Mouse (Mus musculus): ENCODE data around the gene Ptprd. TPM values are rescaled to one million over a fixed set of nuclear protein-coding genes. Genes with fewer than 3 reads are reported as not detected.
A peak's percentile ranks its signal among the peaks of the same experiment; 100 is the strongest.

Ptprd gene
- polyA plus RNA-seq, 1 experiment from 2014 or later = 161 TPM

GRCm38 (mm10) chr4:76385818-76386217 is 1825.9 kb downstream of the Ptprd start:
- H3K27ac ChIP-seq (ENCODE audit: low read length) = no peak overlapping the region
- WGBS = 83% methylated on average over 5 of the region's 5 CpGs
- no peaks in the 10 kb centered on the region for H3K27me3 ChIP-seq (replicated peaks; ENCODE audit: control insufficient read depth, insufficient read depth, low read length)
- H3K4me2 ChIP-seq (ENCODE audit: low read length) = no peak overlapping the region
- H3K9ac ChIP-seq (replicated peaks; ENCODE audit: low read depth, low read length) = no peak overlapping the region
- ATAC-seq = no peak
- no peaks in the 10 kb centered on the region; the same call in 1 of the 2 replicates for H3K9me3 ChIP-seq (ENCODE audit: control insufficient read depth, low read length)
- no peak overlapping the region for H3K4me3 ChIP-seq (replicated peaks; ENCODE audit: low read length)
- no peaks in the 10 kb centered on the region; the same call in 1 of the 2 replicates for H3K4me1 ChIP-seq (replicated peaks; ENCODE audit: control insufficient read depth, insufficient read depth, low read length)
- H3K36me3 ChIP-seq (ENCODE audit: control insufficient read depth, insufficient read depth) = no peaks in the 10 kb centered on the region

GRCm38 (mm10) chr4:76380312-76380917 is 1831.3 kb downstream of the Ptprd start:
- no peaks in the 10 kb centered on the region for H3K27me3 ChIP-seq (replicated peaks; ENCODE audit: control insufficient read depth, insufficient read depth, low read length)
- H3K4me1 ChIP-seq (replicated peaks; ENCODE audit: control insufficient read depth, insufficient read depth, low read length) = peaks cover 9% of the 10 kb centered on the region
- H3K36me3 ChIP-seq (ENCODE audit: control insufficient read depth, insufficient read depth) = no peaks in the 10 kb centered on the region
- H3K9ac ChIP-seq (replicated peaks; ENCODE audit: low read depth, low read length) = no peak overlapping the region
- H3K4me3 ChIP-seq (replicated peaks; ENCODE audit: low read length) = no peak overlapping the region
- H3K27ac ChIP-seq (ENCODE audit: low read length) = 0 out of 2 replicates have a peak overlapping the region, but pooled peaks have one; percentile 18
- 67% methylated on average over 6 of the region's 6 CpGs for WGBS
- peak; percentile 80 for ATAC-seq
- H3K4me2 ChIP-seq (ENCODE audit: low read length) = no peak overlapping the region
- H3K9me3 ChIP-seq (ENCODE audit: control insufficient read depth, low read length) = no peaks in the 10 kb centered on the region; the same call in 1 of the 2 replicates

DNA sequence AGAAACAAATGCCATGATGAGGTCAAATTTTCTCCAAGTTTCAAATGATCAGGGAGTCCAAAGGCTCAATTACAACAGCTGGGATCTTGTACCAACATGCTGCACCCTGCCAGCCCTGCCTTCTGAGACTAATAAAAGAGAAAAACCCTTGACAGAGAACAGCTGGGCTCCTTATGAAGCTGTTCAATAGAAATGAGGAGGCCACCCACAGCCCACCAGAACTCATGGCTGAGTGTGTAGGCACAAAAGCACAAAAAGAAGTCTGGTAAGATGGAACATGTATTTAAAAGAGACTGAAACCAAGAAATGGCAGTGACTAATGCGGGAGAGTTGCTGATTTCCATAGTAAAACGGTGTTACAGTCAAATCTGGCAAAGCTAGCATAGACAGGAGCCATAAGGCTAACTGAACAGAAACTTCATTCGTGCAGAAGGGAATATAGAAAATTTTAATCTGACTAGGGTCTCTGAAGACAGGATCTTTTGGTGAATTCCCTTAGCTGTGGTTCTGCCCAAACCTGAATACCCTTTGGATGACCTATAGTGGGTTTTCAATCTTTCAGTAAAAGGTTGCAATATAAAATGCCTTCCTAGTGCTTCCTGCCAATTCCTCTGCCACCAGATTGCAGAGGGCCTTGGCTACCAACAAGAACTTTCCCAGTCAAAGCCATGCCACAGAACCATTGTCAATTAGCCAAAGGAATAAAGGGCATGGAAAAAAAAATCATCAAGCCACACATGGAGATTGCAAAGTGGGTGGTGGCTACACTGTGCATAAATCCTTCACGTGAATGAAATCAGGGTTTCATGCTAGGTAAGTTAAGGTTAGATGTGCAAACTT is 1841.5 kb downstream of the Ptprd start:
- Histone ChIP-seq H3K27ac (ENCODE audit: low read length) (0 out of 2 replicates have a peak overlapping the region, but pooled peaks have one; percentile 3), H3K9me3 (ENCODE audit: control insufficient read depth, low read length) (no peaks in the 10 kb centered on the region), H3K4me1 (replicated peaks; ENCODE audit: control insufficient read depth, insufficient read depth, low read length) (peaks cover 16% of the 10 kb centered on the region), H3K36me3 (ENCODE audit: control insufficient read depth, insufficient read depth) (no peaks in the 10 kb centered on the region), H3K9ac (replicated peaks; ENCODE audit: low read depth, low read length) (no peak overlapping the region), H3K4me3 (replicated peaks; ENCODE audit: low read length) (no peak overlapping the region), H3K27me3 (replicated peaks; ENCODE audit: control insufficient read depth, insufficient read depth, low read length) (no peaks in the 10 kb centered on the region), H3K4me2 (ENCODE audit: low read length) (no peak overlapping the region)
- ATAC-seq = peak; percentile 91
- 12% methylated on average over 4 of the region's 4 CpGs for whole genome bisulfite sequencing

GRCm38 (mm10) chr4:76369101-76369500 is 1842.7 kb downstream of the Ptprd start:
- 70% methylated on average over 3 of the region's 3 CpGs for WGBS
- no peak for ATAC-seq
- H3K4me1 ChIP-seq (replicated peaks; ENCODE audit: control insufficient read depth, insufficient read depth, low read length) = peaks cover 16% of the 10 kb centered on the region

GRCm38 (mm10) chr4:76368291-76368690 is 1843.5 kb downstream of the Ptprd start:
- H3K4me1 ChIP-seq (replicated peaks; ENCODE audit: control insufficient read depth, insufficient read depth, low read length) = peaks cover 16% of the 10 kb centered on the region

More at GRCm38 (mm10) chr4:76369101-76369500, 1842.7 kb downstream of the Ptprd start:
- no peaks in the 10 kb centered on the region for H3K36me3 ChIP-seq (ENCODE audit: control insufficient read depth, insufficient read depth)
- no peak overlapping the region for H3K4me3 ChIP-seq (replicated peaks; ENCODE audit: low read length)
- no peaks in the 10 kb centered on the region for H3K9me3 ChIP-seq (ENCODE audit: control insufficient read depth, low read length)
- H3K9ac ChIP-seq (replicated peaks; ENCODE audit: low read depth, low read length) = no peak overlapping the region
- no peaks in the 10 kb centered on the region for H3K27me3 ChIP-seq (replicated peaks; ENCODE audit: control insufficient read depth, insufficient read depth, low read length)
- H3K4me2 ChIP-seq (ENCODE audit: low read length) = no peak overlapping the region
- H3K27ac ChIP-seq (ENCODE audit: low read length) = no peak overlapping the region

DNA sequence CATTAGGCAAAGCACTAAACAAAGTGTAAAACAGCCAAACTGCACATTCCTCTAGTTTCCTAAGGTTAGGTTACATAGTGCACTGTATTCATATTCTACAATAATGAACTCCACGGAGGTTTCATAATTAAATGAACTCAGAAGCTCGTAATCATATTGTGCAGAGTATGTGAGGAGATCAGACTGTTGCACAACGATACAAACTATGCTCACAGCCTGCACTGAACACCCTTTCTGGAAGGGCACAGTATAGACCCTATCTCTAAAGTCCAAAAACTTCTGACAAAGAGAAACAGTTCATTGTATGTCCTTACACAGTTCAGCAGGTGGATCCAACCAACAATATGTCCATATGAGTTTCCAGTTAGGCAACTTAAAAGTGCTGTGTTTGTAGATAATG is 1844.5 kb downstream of the Ptprd start:
- no peak overlapping the region for H3K4me2 ChIP-seq (ENCODE audit: low read length)
- no peaks in the 10 kb centered on the region for H3K36me3 ChIP-seq (ENCODE audit: control insufficient read depth, insufficient read depth)
- H3K9ac ChIP-seq (replicated peaks; ENCODE audit: low read depth, low read length) = no peak overlapping the region
- peaks cover 16% of the 10 kb centered on the region for H3K4me1 ChIP-seq (replicated peaks; ENCODE audit: control insufficient read depth, insufficient read depth, low read length)
- no peak for ATAC-seq
- no peak overlapping the region for H3K4me3 ChIP-seq (replicated peaks; ENCODE audit: low read length)
- WGBS = 74% methylated on average over 3 of the region's 3 CpGs
- H3K27me3 ChIP-seq (replicated peaks; ENCODE audit: control insufficient read depth, insufficient read depth, low read length) = no peaks in the 10 kb centered on the region
- no peak overlapping the region for H3K27ac ChIP-seq (ENCODE audit: low read length)
- no peaks in the 10 kb centered on the region for H3K9me3 ChIP-seq (ENCODE audit: control insufficient read depth, low read length)

More at GRCm38 (mm10) chr4:76368291-76368690, 1843.5 kb downstream of the Ptprd start:
- Histone ChIP-seq H3K4me2 (ENCODE audit: low read length) (no peak overlapping the region), H3K4me3 (replicated peaks; ENCODE audit: low read length) (no peak overlapping the region), H3K27ac (ENCODE audit: low read length) (no peak overlapping the region), H3K36me3 (ENCODE audit: control insufficient read depth, insufficient read depth) (no peaks in the 10 kb centered on the region), H3K27me3 (replicated peaks; ENCODE audit: control insufficient read depth, insufficient read depth, low read length) (no peaks in the 10 kb centered on the region), H3K9ac (replicated peaks; ENCODE audit: low read depth, low read length) (no peak overlapping the region), H3K9me3 (ENCODE audit: control insufficient read depth, low read length) (no peaks in the 10 kb centered on the region)
- 87% methylated on average over 2 of the region's 2 CpGs for whole genome bisulfite sequencing
- no peak for ATAC-seq

DNA sequence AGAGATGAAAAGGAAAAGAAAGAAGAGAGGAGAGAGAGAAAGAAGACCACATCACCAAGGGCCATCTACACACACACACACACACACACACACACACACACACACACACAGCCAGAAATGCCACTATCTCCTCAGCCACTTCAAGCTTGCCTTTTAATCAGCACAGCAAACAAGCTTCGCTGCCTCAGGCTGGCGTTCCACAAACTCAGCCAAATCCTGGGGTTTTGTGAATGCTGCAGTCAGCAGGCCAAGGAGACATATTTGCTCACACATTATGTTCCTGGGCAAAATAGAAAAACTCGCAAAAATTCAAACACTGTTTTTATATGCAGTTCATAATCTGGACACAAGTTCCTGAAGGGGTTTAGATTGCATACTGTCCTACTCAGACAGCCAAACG is 1845.9 kb downstream of the Ptprd start:
- ATAC-seq = peak; percentile 37

DNA sequence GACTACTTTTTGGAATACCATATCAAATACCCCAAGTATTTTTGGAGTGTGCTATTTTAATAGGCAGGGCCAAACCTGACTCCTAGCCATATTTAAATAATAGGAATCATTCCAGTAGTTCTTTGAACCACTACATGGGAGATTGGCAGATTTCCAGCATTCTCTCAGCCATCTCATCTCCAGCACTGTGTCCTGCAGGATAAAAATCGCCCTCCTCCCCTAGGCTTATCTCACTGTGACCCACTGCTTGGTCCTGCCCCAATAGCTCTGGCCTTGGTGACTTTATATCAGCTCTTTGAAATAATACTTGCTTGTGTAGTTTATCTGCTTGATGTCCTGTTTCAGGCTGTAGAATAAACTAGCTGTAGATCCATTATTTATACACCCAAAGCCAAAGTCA is 1850.2 kb downstream of the Ptprd start:
- Histone ChIP-seq H3K4me3 (replicated peaks; ENCODE audit: low read length) (no peak overlapping the region), H3K27me3 (replicated peaks; ENCODE audit: control insufficient read depth, insufficient read depth, low read length) (no peaks in the 10 kb centered on the region), H3K27ac (ENCODE audit: low read length) (no peak overlapping the region), H3K9me3 (ENCODE audit: control insufficient read depth, low read length) (no peaks in the 10 kb centered on the region), H3K4me2 (ENCODE audit: low read length) (no peak overlapping the region), H3K9ac (replicated peaks; ENCODE audit: low read depth, low read length) (no peak overlapping the region), H3K4me1 (replicated peaks; ENCODE audit: control insufficient read depth, insufficient read depth, low read length) (peaks cover 7% of the 10 kb centered on the region), H3K36me3 (ENCODE audit: control insufficient read depth, insufficient read depth) (no peaks in the 10 kb centered on the region)
- ATAC-seq = no peak
- 82% methylated on average over 1 of the region's 1 CpGs for WGBS

More for the DNA sequence above, 1845.9 kb downstream of the Ptprd start:
- no peaks in the 10 kb centered on the region for H3K9me3 ChIP-seq (ENCODE audit: control insufficient read depth, low read length)
- H3K27ac ChIP-seq (ENCODE audit: low read length) = no peak overlapping the region
- no peak overlapping the region for H3K9ac ChIP-seq (replicated peaks; ENCODE audit: low read depth, low read length)
- no peak overlapping the region for H3K4me3 ChIP-seq (replicated peaks; ENCODE audit: low read length)
- no peaks in the 10 kb centered on the region for H3K27me3 ChIP-seq (replicated peaks; ENCODE audit: control insufficient read depth, insufficient read depth, low read length)
- H3K4me2 ChIP-seq (ENCODE audit: low read length) = no peak overlapping the region
- 55% methylated on average over 4 of the region's 4 CpGs for WGBS
- H3K4me1 ChIP-seq (replicated peaks; ENCODE audit: control insufficient read depth, insufficient read depth, low read length) = peaks cover 16% of the 10 kb centered on the region
- no peaks in the 10 kb centered on the region for H3K36me3 ChIP-seq (ENCODE audit: control insufficient read depth, insufficient read depth)

- H3K27ac ChIP-seq (ENCODE audit: low read length) = no peak overlapping the region
- H3K4me1 ChIP-seq (replicated peaks; ENCODE audit: control insufficient read depth, insufficient read depth, low read length) = no peaks in the 10 kb centered on the region; the same call in 1 of the 2 replicates
- WGBS = 86% methylated on average over 2 of the region's 2 CpGs
- H3K9me3 ChIP-seq (ENCODE audit: control insufficient read depth, low read length) = no peaks in the 10 kb centered on the region
- H3K36me3 ChIP-seq (ENCODE audit: control insufficient read depth, insufficient read depth) = no peaks in the 10 kb centered on the region
- no peak overlapping the region for H3K4me2 ChIP-seq (ENCODE audit: low read length)
- H3K4me3 ChIP-seq (replicated peaks; ENCODE audit: low read length) = no peak overlapping the region
- H3K9ac ChIP-seq (replicated peaks; ENCODE audit: low read depth, low read length) = no peak overlapping the region
- no peak for ATAC-seq
- no peaks in the 10 kb centered on the region for H3K27me3 ChIP-seq (replicated peaks; ENCODE audit: control insufficient read depth, insufficient read depth, low read length)
Observed at GRCm38 (mm10) chr4:76354167-76354566, 1857.6 kb downstream of the Ptprd start.
